Mouse (Mus musculus): Measurements from ENCODE around the gene Vmp1.

DNA sequence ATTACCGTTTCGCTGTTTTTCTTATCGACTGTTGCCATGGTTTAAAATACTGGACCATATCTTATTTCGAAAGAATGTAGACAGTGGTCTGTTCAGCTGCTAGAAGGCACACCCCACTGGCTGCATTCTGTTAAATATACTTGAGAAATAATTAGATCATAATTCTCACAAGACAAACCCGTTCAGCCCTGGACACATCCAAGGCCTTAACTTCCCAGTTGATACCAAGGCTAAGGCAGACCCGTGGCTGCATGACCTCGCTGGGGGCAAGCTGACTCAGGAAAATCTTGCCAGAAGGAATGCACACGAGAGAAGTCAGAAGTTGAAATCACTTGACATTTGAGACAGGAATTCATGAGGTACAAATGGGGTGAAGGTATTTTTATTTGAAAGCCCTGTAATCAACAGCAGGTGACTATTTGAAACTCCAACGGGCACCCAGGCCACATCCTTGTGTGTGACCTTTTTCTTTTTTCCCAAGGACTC lies 113.3 kb downstream of the Vmp1 start:
- TF ChIP-seq CTCF (IDR thresholded peaks at IDR 0.05; ENCODE audit: insufficient read depth, low read depth, low read length) = no peak
- no peak for TF ChIP-seq POLR2A (IDR thresholded peaks at IDR 0.05; ENCODE audit: insufficient read depth, low read depth, low read length)
